Mouse (Mus musculus) right cerebral cortex, postnatal 36 days (tissue): ENCODE results near the gene Vmn2r98.
"Not testable (repeated sequence)": the region's sequence is repeated elsewhere in the genome, so short reads cannot be mapped to it uniquely, and the experiment has no call there.

Experiments used
- DNase-seq, 2 experiments: peaks; one replicate each; pipeline ENCODE4 v3.0.0; 2022; ENCODE audit warnings: low spot score in 2 of 2, mixed read lengths in 1 of 2

Vmn2r98 gene

GRCm38 (mm10) chr17:19053160-19053559 is at the start of gene Vmn2r98:
Gene Vmn2r98 (plus strand): TSS chr17:19053460.
- not testable (repeated sequence) for DNase-seq

GRCm38 (mm10) chr17:19031441-19031840 is 21.8 kb upstream of the Vmn2r98 start:
- not testable (repeated sequence) for DNase-seq

- no peak for DNase-seq
Observed at GRCm38 (mm10) chr17:19031962-19032361, 21.3 kb upstream of the Vmn2r98 start.

- no peak for DNase-seq
Observed at GRCm38 (mm10) chr17:19032721-19033120, 20.5 kb upstream of the Vmn2r98 start.
